Mouse (Mus musculus) neural tube, embryonic 13.5 days (tissue): ENCODE measurements at regions not wholly inside any gene's neighbourhood (a gene's known extent, or its start where the extent isn't known, plus 50 kb on each side); places are given as distances from the start of the nearest gene placed in this dataset.

Experiments
- ATAC-seq: fragments of 200-750 bp; cut with Nextera tagmentation; 2 replicates; pipeline ENCODE4 v1.8.0; 2017; ENCODE audit warnings: low read depth, mild to moderate bottlenecking, moderate TSS enrichment, moderate library complexity
- H3K27ac ChIP-seq: fragments of 300-500 bp; sonication (generic); replicated peaks from 2 replicates; pipeline ENCODE4 v1.5.1; 2015; ENCODE audit warnings: moderate library complexity, mild to moderate bottlenecking, inconsistent platforms
- H3K27me3 ChIP-seq: fragments of 300-500 bp; sonication (generic); 2 replicates; pipeline ENCODE4 v1.6.1; 2015; ENCODE audit warnings: mild to moderate bottlenecking, inconsistent platforms
- H3K36me3 ChIP-seq: fragments of 300-500 bp; sonication (generic); 2 replicates; pipeline ENCODE4 v1.6.1; 2015; ENCODE audit warnings: mild to moderate bottlenecking, inconsistent platforms
- H3K4me1 ChIP-seq: fragments of 300-500 bp; sonication (generic); replicated peaks from 2 replicates; pipeline ENCODE4 v1.6.1; 2015; ENCODE audit warnings: inconsistent platforms
- H3K4me2 ChIP-seq: fragments of 300-500 bp; sonication (generic); 2 replicates; pipeline ENCODE4 v1.6.1; 2015; ENCODE audit warnings: inconsistent platforms, mild to moderate bottlenecking, moderate library complexity
- H3K4me3 ChIP-seq: fragments of 300-500 bp; sonication (generic); 2 replicates; pipeline ENCODE4 v1.5.1; 2015; ENCODE audit warnings: mild to moderate bottlenecking, inconsistent platforms
- H3K9ac ChIP-seq: fragments of 300-500 bp; sonication (generic); 2 replicates; pipeline ENCODE4 v1.6.1; 2015; ENCODE audit warnings: moderate library complexity, mild to moderate bottlenecking, inconsistent platforms
- H3K9me3 ChIP-seq: fragments of 300-500 bp; sonication (generic); 2 replicates; pipeline ENCODE4 v1.6.1; 2016; ENCODE audit warnings: inconsistent platforms
- WGBS: fragments of 180-500 bp; shearing (Covaris S2); methylation state at CpG from one replicate; pipeline ENCODE4 v1.1.7; 2015; 5-methylcytosine and 5-hydroxymethylcytosine counted together

GRCm38 (mm10) chr3:132506095-132506494 is 123.5 kb upstream of the Gimd1 start:
- WGBS = 30% methylated on average over 4 of the region's 4 CpGs
- peak; percentile 43 for ATAC-seq
- Histone ChIP-seq H3K27me3 (no peaks in the 10 kb centered on the region), H3K36me3 (no peaks in the 10 kb centered on the region), H3K4me3 (no peak overlapping the region), H3K9ac (no peak overlapping the region), H3K27ac (no peak overlapping the region), H3K4me1 (no peaks in the 10 kb centered on the region), H3K4me2 (no peak overlapping the region), H3K9me3 (no peaks in the 10 kb centered on the region)

DNA sequence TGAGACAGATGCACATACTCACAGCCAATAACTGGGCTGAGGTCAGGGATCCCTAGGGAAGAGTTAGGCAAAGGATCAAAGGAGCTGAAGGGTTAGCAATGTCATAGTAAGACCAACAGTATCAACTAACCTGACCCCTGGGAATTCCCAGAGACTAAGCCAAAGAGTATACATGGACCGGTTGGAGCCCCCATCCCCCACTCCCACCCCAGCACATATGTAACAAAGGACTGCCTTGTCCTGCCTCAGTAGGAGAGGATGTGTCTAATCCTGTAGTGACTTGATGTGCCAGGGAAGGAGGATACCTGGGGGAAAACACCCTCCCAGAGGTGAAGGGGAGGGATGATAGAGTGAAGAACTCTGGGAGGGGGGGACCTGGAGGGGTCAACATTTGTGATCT is 119.4 kb upstream of the Gimd1 start:
- no peak for ATAC-seq
- no peaks in the 10 kb centered on the region for H3K4me1 ChIP-seq
- no peak overlapping the region for H3K9ac ChIP-seq
- no peaks in the 10 kb centered on the region for H3K9me3 ChIP-seq
- no peaks in the 10 kb centered on the region for H3K27me3 ChIP-seq
- 48% methylated on average over 1 of the region's 1 CpGs for WGBS
- no peak overlapping the region for H3K27ac ChIP-seq
- H3K4me3 ChIP-seq = no peak overlapping the region
- H3K4me2 ChIP-seq = no peak overlapping the region
- no peaks in the 10 kb centered on the region for H3K36me3 ChIP-seq

DNA sequence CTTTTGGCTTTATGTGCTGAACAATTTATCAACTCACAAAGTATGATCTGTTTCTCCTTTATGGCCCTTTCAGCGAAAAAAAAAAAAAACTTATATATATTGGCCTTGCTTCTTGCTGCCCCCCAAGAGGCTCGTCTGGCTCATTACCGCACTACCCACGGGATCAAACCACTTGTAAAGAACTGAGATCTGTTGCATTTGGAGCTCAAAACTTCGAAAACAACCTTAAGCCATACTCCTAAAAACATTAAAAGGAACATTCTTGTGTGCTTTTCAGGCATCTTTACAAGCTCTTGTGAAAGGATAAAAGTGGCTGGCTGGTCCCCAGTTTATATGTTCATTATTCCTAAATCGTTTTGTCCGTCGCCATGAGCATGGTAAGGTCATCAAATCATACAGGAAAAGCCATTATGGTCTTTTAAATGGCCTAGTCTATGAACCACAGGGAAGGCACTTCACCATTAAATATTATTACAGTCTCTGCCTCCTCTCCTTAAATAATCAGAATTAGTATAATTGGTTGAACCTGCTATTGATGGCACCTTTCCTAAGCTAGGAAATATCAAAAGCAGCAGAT is 117.0 kb upstream of the Gimd1 start:
- 80% methylated on average over 8 of the region's 8 CpGs for WGBS

DNA sequence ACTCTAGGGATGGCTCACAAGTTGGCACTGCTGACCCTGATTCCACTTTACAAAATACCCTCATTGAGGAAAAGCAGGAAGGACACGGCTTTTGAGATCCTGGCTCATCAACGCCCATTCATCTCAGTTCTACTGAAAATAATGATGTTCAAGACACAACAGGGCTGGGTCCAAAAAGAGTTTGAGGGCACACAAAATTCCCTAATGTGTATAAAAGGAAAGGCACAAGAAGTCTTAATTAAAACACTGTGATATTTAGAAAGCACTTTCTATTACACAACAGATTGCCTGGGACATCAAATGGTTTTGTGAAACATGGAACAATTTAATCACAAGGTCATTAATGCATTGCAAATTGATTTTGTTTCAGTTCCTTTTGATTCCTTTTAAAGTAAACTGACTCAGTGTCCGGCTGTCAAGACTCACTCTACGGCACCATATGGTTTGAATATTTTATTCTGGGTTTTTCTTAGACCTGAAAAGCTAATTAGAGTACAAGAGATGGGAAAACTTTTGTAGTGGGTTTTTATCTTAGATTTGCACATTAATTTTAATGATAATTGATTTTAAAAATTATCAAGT is 96.2 kb upstream of the Gimd1 start:
- Histone ChIP-seq H3K9me3 (no peaks in the 10 kb centered on the region), H3K4me2 (no peak overlapping the region), H3K27ac (no peak overlapping the region), H3K27me3 (no peaks in the 10 kb centered on the region), H3K4me1 (no peaks in the 10 kb centered on the region), H3K36me3 (no peaks in the 10 kb centered on the region), H3K9ac (no peak overlapping the region), H3K4me3 (no peak overlapping the region)
- ATAC-seq = no peak
- 70% methylated on average over 4 of the region's 4 CpGs for WGBS

More for the DNA sequence above, 117.0 kb upstream of the Gimd1 start:
- ATAC-seq = no peak
- Histone ChIP-seq H3K9ac (no peak overlapping the region), H3K9me3 (no peaks in the 10 kb centered on the region), H3K27me3 (no peaks in the 10 kb centered on the region), H3K36me3 (no peaks in the 10 kb centered on the region), H3K4me2 (no peak overlapping the region), H3K4me3 (no peak overlapping the region), H3K27ac (no peak overlapping the region), H3K4me1 (no peaks in the 10 kb centered on the region)

DNA sequence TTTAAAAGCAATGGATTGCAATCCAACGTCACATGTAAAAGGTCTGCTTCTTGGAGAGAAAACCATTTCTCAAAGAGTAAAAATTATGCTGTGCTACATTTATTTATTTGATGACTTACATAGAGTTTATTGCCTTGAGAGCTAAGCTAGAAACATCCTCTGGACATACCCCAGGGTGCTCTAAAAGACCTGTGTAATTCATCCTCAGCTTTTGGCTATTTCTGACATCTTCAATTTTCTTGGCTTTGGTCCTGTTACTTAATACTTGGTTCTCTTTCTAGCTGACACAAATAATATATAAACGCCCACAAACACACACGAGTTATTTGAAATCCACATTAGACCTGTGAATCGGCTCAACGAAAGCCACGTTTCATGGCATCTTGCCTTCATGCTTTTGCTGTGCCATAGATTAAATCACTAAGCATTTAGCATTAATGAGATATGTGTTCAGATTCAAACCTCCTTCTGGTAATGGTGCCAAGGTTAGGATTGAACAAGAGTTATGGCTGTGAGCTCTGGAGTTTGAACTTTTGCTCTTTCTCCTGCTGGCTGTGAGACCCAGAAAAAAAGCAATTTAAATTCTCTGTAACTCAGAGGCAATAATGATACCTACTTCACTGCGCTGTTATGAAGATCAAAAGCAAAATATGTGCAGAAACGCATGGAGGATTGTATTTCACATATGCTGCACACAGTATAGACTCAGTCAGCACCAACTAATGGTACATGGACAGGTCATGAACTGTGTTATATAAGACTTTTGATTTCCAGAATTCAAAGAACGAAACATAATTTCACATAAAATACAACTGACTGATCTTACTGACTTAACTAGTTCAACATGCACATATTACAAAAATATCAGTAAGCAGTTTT is 89.6 kb upstream of the Gimd1 start:
- Histone ChIP-seq H3K4me2 (no peak overlapping the region), H3K9ac (no peak overlapping the region), H3K9me3 (no peaks in the 10 kb centered on the region), H3K36me3 (no peaks in the 10 kb centered on the region), H3K4me1 (no peaks in the 10 kb centered on the region), H3K27ac (no peak overlapping the region), H3K4me3 (no peak overlapping the region), H3K27me3 (no peaks in the 10 kb centered on the region)
- no peak for ATAC-seq
- WGBS = 85% methylated on average over 9 of the region's 9 CpGs

- no peak overlapping the region for H3K4me3 ChIP-seq
- 87% methylated on average over 6 of the region's 6 CpGs for WGBS
- no peaks in the 10 kb centered on the region for H3K9me3 ChIP-seq
- no peak overlapping the region for H3K4me2 ChIP-seq
- no peak overlapping the region for H3K27ac ChIP-seq
- no peak overlapping the region for H3K9ac ChIP-seq
- ATAC-seq = no peak
- no peaks in the 10 kb centered on the region for H3K4me1 ChIP-seq
- no peaks in the 10 kb centered on the region for H3K27me3 ChIP-seq
- no peaks in the 10 kb centered on the region for H3K36me3 ChIP-seq
These were observed 78.3 kb upstream of the Gimd1 start for GRCm38 (mm10) chr3:132551238-132551808.

GRCm38 (mm10) chr3:132565755-132566154 is 63.9 kb upstream of the Gimd1 start:
- peaks cover 9% of the 10 kb centered on the region for H3K4me1 ChIP-seq
- no peaks in the 10 kb centered on the region for H3K27me3 ChIP-seq
- 93% methylated on average over 2 of the region's 2 CpGs for WGBS
- H3K36me3 ChIP-seq = no peaks in the 10 kb centered on the region
- ATAC-seq = no peak
- no peaks in the 10 kb centered on the region for H3K9me3 ChIP-seq
- H3K4me3 ChIP-seq = no peak overlapping the region
- no peak overlapping the region for H3K4me2 ChIP-seq
- H3K9ac ChIP-seq = no peak overlapping the region
- no peak overlapping the region for H3K27ac ChIP-seq

- Histone ChIP-seq H3K4me3 (no peak overlapping the region), H3K4me1 (peaks cover 9% of the 10 kb centered on the region), H3K27ac (no peak overlapping the region), H3K9ac (no peak overlapping the region), H3K4me2 (no peak overlapping the region), H3K36me3 (no peaks in the 10 kb centered on the region), H3K27me3 (no peaks in the 10 kb centered on the region), H3K9me3 (no peaks in the 10 kb centered on the region)
- no peak for ATAC-seq
- WGBS = 77% methylated on average over 7 of the region's 7 CpGs
These were observed 63.3 kb upstream of the Gimd1 start for GRCm38 (mm10) chr3:132566301-132566700.
